Mouse (Mus musculus) MN1 (cell line): Measurements from ENCODE around the gene Rtl4.
A peak's percentile ranks its signal among the peaks of the same experiment; 100 is the strongest.

Experiments used
- DNase-seq: peaks from one replicate; pipeline ENCODE4 v3.0.0-alpha.2; 2016; ENCODE audit warnings: low spot score

Gene Rtl4

GRCm38 (mm10) chrX:144688207-144689118 lies at the start of gene Rtl4:
Rtl4 (plus strand) TSS chrX:144688907.
- DNase-seq, result no peak

- DNase-seq, result no peak
Observed at GRCm38 (mm10) chrX:144644756-144645155, 44.0 kb upstream of the Rtl4 start.

- DNase-seq, result no peak
Observed at GRCm38 (mm10) chrX:144645394-144645793, 43.3 kb upstream of the Rtl4 start.

- DNase-seq, result no peak
Observed at GRCm38 (mm10) chrX:144652196-144652595, 36.5 kb upstream of the Rtl4 start.

- DNase-seq, result no peak
Observed at GRCm38 (mm10) chrX:144687742-144688141, 965 bp upstream of the Rtl4 start.

GRCm38 (mm10) chrX:144688142-144688206 lies 733 bp upstream of the Rtl4 start, which contains the start of gene Trpc5:
Trpc5 (minus strand) TSS chrX:144688180.
- DNase-seq, result no peak

GRCm38 (mm10) chrX:144689119-144689858 lies 582 bp downstream of the Rtl4 start:
- DNase-seq, result no peak

GRCm38 (mm10) chrX:144689859-144690181 lies 1.1 kb downstream of the Rtl4 start:
- DNase-seq, result no peak

- no peak for DNase-seq
Observed at GRCm38 (mm10) chrX:144716330-144716729, 27.6 kb downstream of the Rtl4 start.

- DNase-seq, result no peak
Observed at GRCm38 (mm10) chrX:144747528-144748049, 58.9 kb downstream of the Rtl4 start.

GRCm38 (mm10) chrX:144986980-144987379 lies 298.3 kb downstream of the Rtl4 start:
- DNase-seq, result no peak

- no peak for DNase-seq
Observed at GRCm38 (mm10) chrX:145065484-145065913, 376.8 kb downstream of the Rtl4 start.

- DNase-seq, result peak; percentile 75
Observed at GRCm38 (mm10) chrX:145089802-145090201, 401.1 kb downstream of the Rtl4 start.

- peak; percentile 5 for DNase-seq
Observed at GRCm38 (mm10) chrX:145090360-145090759, 401.7 kb downstream of the Rtl4 start.

GRCm38 (mm10) chrX:145090964-145091363 lies 402.3 kb downstream of the Rtl4 start:
- DNase-seq, result no peak
